8 mouse cellular contexts compared by ENCODE assay signal in the genomic region with DNA sequence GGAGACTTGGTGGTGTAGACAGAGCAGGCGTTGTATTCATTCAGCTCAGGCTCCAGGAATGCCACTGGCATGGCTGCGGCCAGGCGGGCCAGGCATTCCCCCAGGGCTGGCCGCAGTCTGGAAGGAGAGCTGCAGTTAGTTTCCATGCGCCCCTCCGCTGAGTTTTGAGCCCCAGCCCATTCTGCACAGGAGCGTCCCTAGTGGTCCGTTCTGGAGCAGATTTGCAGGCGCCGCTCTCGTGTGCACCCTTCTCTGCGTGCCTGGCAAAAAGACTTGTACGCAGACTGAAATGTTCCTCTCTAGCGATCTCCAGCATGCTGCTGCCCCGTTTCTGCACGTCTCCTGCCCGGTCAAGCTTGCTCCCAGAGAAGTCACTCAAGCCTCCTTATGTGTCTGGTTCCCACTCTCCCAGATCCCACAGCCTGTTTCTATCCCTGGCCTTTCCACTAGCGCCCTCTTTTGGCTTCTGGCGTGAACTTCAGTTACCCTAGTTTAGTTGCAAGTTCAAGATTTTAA.
DNase-seq lines count a peak whose midpoint lies in the region; ATAC-seq and TF ChIP-seq lines count a peak whose summit lies in the region.

No protein-coding gene starts in this region.

- H3K79me2 ChIP-seq in MEL (ENCODE audit: control insufficient read depth, insufficient read depth, low read length, poor library complexity) = no peaks in the 10 kb centered on the region

- no peak for TF ChIP-seq POLR2A in MEL (IDR thresholded peaks at IDR 0.05; ENCODE audit: control insufficient read depth in 1 of 2, insufficient read depth in 1 of 2, low read depth in 1 of 2, low read length in 2 of 2, poor library complexity in 1 of 2)

- no peak for DNase-seq in heart, embryonic 10.5 days (ENCODE audit: low spot score)
- DNase-seq in heart, adult 9 months (ENCODE audit: low spot score in 2 of 2) = no peak
- DNase-seq in MEL (ENCODE audit: low read depth, low spot score) = peak; percentile 41
- DNase-seq in forebrain, embryonic 10.5 days (ENCODE audit: extremely low spot score, low spot score) = peak; percentile 60
- no peak for DNase-seq in left cerebral cortex, adult 8-10 months (ENCODE audit: low spot score in 2 of 2)
- no peak for DNase-seq in frontal cortex, postnatal 10 days (ENCODE audit: low spot score in 2 of 2)

- 7% methylated on average over 19 of the region's 19 CpGs for WGBS in heart, embryonic 10.5 days
- 9% methylated on average over 19 of the region's 19 CpGs for WGBS in forebrain, embryonic 10.5 days
- 9% methylated on average over 19 of the region's 19 CpGs for WGBS in kidney, embryonic 14.5 days
- 9% methylated on average over 19 of the region's 19 CpGs for WGBS in midbrain, embryonic 13.5 days

- H3K36me3 ChIP-seq in heart, embryonic 10.5 days = no peaks in the 10 kb centered on the region
- H3K36me3 ChIP-seq in MEL (ENCODE audit: control insufficient read depth in 1 of 2, insufficient read depth in 2 of 2, low read length in 2 of 2) = no peaks in the 10 kb centered on the region
- H3K36me3 ChIP-seq in forebrain, embryonic 10.5 days (replicated peaks) = no peaks in the 10 kb centered on the region
- H3K36me3 ChIP-seq in kidney, embryonic 14.5 days (ENCODE audit: control insufficient read depth, insufficient read depth, low read length) = no peaks in the 10 kb centered on the region
- no peaks in the 10 kb centered on the region for H3K36me3 ChIP-seq in midbrain, embryonic 13.5 days

- 0 out of 2 replicates have a peak overlapping the region, but pooled peaks have one; percentile 0 for H3K27ac ChIP-seq in heart, embryonic 10.5 days
- H3K27ac ChIP-seq in MEL (ENCODE audit: control insufficient read depth, low read depth, low read length) = no peak overlapping the region
- H3K27ac ChIP-seq in forebrain, embryonic 10.5 days = no peak overlapping the region
- H3K27ac ChIP-seq in kidney, embryonic 14.5 days (ENCODE audit: low read depth, low read length) = no peak overlapping the region
- no peak overlapping the region for H3K27ac ChIP-seq in midbrain, embryonic 13.5 days

- 0 out of 2 replicates have a peak overlapping the region, but pooled peaks have one; percentile 10 for H3K4me2 ChIP-seq in kidney, embryonic 14.5 days (replicated peaks; ENCODE audit: low read depth, low read length)
- 0 out of 2 replicates have a peak overlapping the region, but pooled peaks have one; percentile 17 for H3K4me2 ChIP-seq in midbrain, embryonic 13.5 days (replicated peaks)

- peaks cover 54% of the 10 kb centered on the region for H3K27me3 ChIP-seq in heart, embryonic 10.5 days (ENCODE audit: insufficient read depth, poor library complexity, severe bottlenecking)
- peaks cover 0 to 1% of the 10 kb centered on the region in 2 experiments; a peak in 2 of 4 replicates for H3K27me3 ChIP-seq in MEL (ENCODE audit: control insufficient read depth in 1 of 2, insufficient read depth in 2 of 2, low read length in 2 of 2)
- H3K27me3 ChIP-seq in forebrain, embryonic 10.5 days (ENCODE audit: poor library complexity, severe bottlenecking) = peaks cover 41% of the 10 kb centered on the region
- 0 out of 2 replicates have a peak, but pooled peaks cover 3% of the 10 kb centered on the region for H3K27me3 ChIP-seq in kidney, embryonic 14.5 days (ENCODE audit: control insufficient read depth, insufficient read depth, low read length)
- 0 out of 2 replicates have a peak, but pooled peaks cover 4% of the 10 kb centered on the region for H3K27me3 ChIP-seq in midbrain, embryonic 13.5 days

- peak overlapping the region; percentile 31 for H3K4me3 ChIP-seq in heart, embryonic 10.5 days
- no peak overlapping the region for H3K4me3 ChIP-seq in MEL (ENCODE audit: control insufficient read depth in 1 of 2, insufficient read depth in 1 of 2, low read depth in 2 of 2, low read length in 2 of 2)
- H3K4me3 ChIP-seq in forebrain, embryonic 10.5 days = peak overlapping the region; percentile 37
- H3K4me3 ChIP-seq in kidney, embryonic 14.5 days (ENCODE audit: low read length) = no peak overlapping the region
- H3K4me3 ChIP-seq in midbrain, embryonic 13.5 days (replicated peaks) = no peak overlapping the region

- TF ChIP-seq RAD21 in MEL (IDR thresholded peaks at IDR 0.05; ENCODE audit: low read depth, low read length) = peak; percentile 51

- H3K9me3 ChIP-seq in heart, embryonic 10.5 days = no peaks in the 10 kb centered on the region
- H3K9me3 ChIP-seq in MEL (replicated peaks; ENCODE audit: insufficient read depth, low read length) = no peaks in the 10 kb centered on the region
- H3K9me3 ChIP-seq in forebrain, embryonic 10.5 days = peaks cover 9% of the 10 kb centered on the region; the same call in 1 of the 2 replicates
- H3K9me3 ChIP-seq in kidney, embryonic 14.5 days (ENCODE audit: control insufficient read depth, low read length) = no peaks in the 10 kb centered on the region
- H3K9me3 ChIP-seq in midbrain, embryonic 13.5 days = no peaks in the 10 kb centered on the region

- no peak for TF ChIP-seq EP300 in MEL (IDR thresholded peaks at IDR 0.05; ENCODE audit: low read depth in 1 of 2, low read length in 2 of 2)

- no peak overlapping the region for H3K9ac ChIP-seq in MEL (ENCODE audit: control insufficient read depth, low read depth, low read length, poor library complexity, severe bottlenecking)
- no peak overlapping the region for H3K9ac ChIP-seq in kidney, embryonic 14.5 days (ENCODE audit: low read depth, low read length)
- H3K9ac ChIP-seq in midbrain, embryonic 13.5 days (replicated peaks) = no peak overlapping the region

- peak; percentile 58 to 78 (median 62) for TF ChIP-seq CTCF in MEL (IDR thresholded peaks at IDR 0.05 in 2 of 3, conservative IDR thresholded peaks at IDR 0.05 in 1 of 3; ENCODE audit: control insufficient read depth in 1 of 3, insufficient read depth in 1 of 3, low read depth in 2 of 3, low read length in 3 of 3, poor library complexity in 1 of 3, severe bottlenecking in 1 of 3)

- peak; percentile 44 for ATAC-seq in kidney, embryonic 14.5 days (ENCODE audit: low FRiP score, low TSS enrichment)
- 0 out of 2 replicates have a peak, but pooled peaks have one; percentile 14 for ATAC-seq in midbrain, embryonic 13.5 days

- no peaks in the 10 kb centered on the region for H3K4me1 ChIP-seq in heart, embryonic 10.5 days
- H3K4me1 ChIP-seq in MEL (ENCODE audit: control insufficient read depth in 1 of 2, insufficient read depth in 2 of 2, low read length in 2 of 2) = no peaks in the 10 kb centered on the region
- peaks cover 8% of the 10 kb centered on the region for H3K4me1 ChIP-seq in forebrain, embryonic 10.5 days
- no peaks in the 10 kb centered on the region for H3K4me1 ChIP-seq in kidney, embryonic 14.5 days (ENCODE audit: control insufficient read depth, insufficient read depth, low read length)
- H3K4me1 ChIP-seq in midbrain, embryonic 13.5 days (replicated peaks) = 0 out of 2 replicates have a peak, but pooled peaks cover 3% of the 10 kb centered on the region

TF ChIP-seq in MEL, 35 proteins besides CTCF, POLR2A, EP300 and RAD21:
- TF ChIP-seq NELFE (IDR thresholded peaks at IDR 0.05; ENCODE audit: low read depth, low read length) = no peak
- peak; percentile 30; the same call in 1 of the 2 replicates for TF ChIP-seq ZC3H11A (IDR thresholded peaks at IDR 0.05; ENCODE audit: low read depth, low read length)
- TF ChIP-seq SMC3 (IDR thresholded peaks at IDR 0.05; ENCODE audit: low read depth, low read length) = peak; percentile 42
- no peak for TF ChIP-seq TCF12 (IDR thresholded peaks at IDR 0.05; ENCODE audit: low read depth, low read length)

Comparison
In these comparisons a context has a peak if more than half of its experiments do, and no peak if none do; other contexts are left out.
1. DNase-seq: peak in MEL (single experiment) and forebrain, embryonic 10.5 days (single experiment); none in heart, embryonic 10.5 days (single experiment), heart, adult 9 months (0 of 2), left cerebral cortex, adult 8-10 months (0 of 2) and frontal cortex, postnatal 10 days (0 of 2).
2. H3K4me3 ChIP-seq: peak in heart, embryonic 10.5 days (single experiment) and forebrain, embryonic 10.5 days (single experiment); none in MEL (0 of 2), kidney, embryonic 14.5 days (single experiment) and midbrain, embryonic 13.5 days (single experiment).